Mouse (Mus musculus): ENCODE results near the gene Lsp1.

- TF ChIP-seq POLR2AphosphoS2 (IDR thresholded peaks at IDR 0.05; ENCODE audit: insufficient read length, low read depth): no peak
- no peak for TF ChIP-seq TCF12 (IDR thresholded peaks at IDR 0.05; ENCODE audit: insufficient read depth, poor library complexity, severe bottlenecking)
- TF ChIP-seq REST (IDR thresholded peaks at IDR 0.05; ENCODE audit: insufficient read depth, insufficient read length): no peak
- no peak for TF ChIP-seq POLR2A (IDR thresholded peaks at IDR 0.05; ENCODE audit: insufficient read length, low read depth)
- TF ChIP-seq CEBPB (IDR thresholded peaks at IDR 0.05; ENCODE audit: insufficient read depth, poor library complexity, severe bottlenecking): no peak
- TF ChIP-seq MYOG (IDR thresholded peaks at IDR 0.05; ENCODE audit: control insufficient read depth in 1 of 3, insufficient read depth in 1 of 3, insufficient read length in 2 of 3, low read depth in 2 of 3): no peak
- TF ChIP-seq MAX (IDR thresholded peaks at IDR 0.05; ENCODE audit: low read depth): no peak
- TF ChIP-seq E2F4 (IDR thresholded peaks at IDR 0.05; ENCODE audit: insufficient read depth): no peak
- TF ChIP-seq USF1 (IDR thresholded peaks at IDR 0.05; ENCODE audit: low read depth): no peak
- TF ChIP-seq TCF3 (IDR thresholded peaks at IDR 0.05; ENCODE audit: insufficient read length, low read depth): no peak
- TF ChIP-seq SRF (IDR thresholded peaks at IDR 0.05; ENCODE audit: control insufficient read depth, insufficient read length, low read depth): no peak
- no peak for TF ChIP-seq MYOD1 (IDR thresholded peaks at IDR 0.05; ENCODE audit: control insufficient read depth in 1 of 3, insufficient read length in 2 of 3, low read depth in 2 of 3)
Observed at GRCm38 (mm10) chr7:142415314-142415713, 45.3 kb upstream of the Lsp1 start.

Data from myocyte (in vitro differentiated cells).